Mouse (Mus musculus) heart, adult 11 months (tissue): ENCODE data around the gene Zfp598.
A peak's percentile ranks its signal among the peaks of the same experiment; 100 is the strongest.
"Not testable (repeated sequence)": the region's sequence is repeated elsewhere in the genome, so short reads cannot be mapped to it uniquely, and the experiment has no call there.

ENCODE experiments used
- DNase-seq: peaks from one replicate; pipeline ENCODE4 v3.0.0; 2022

The Zfp598 gene

GRCm38 (mm10) chr17:24689251-24690081 is 20.0 kb downstream of the Zfp598 start, which contains the start of gene Syngr3:
Gene Syngr3 (minus strand): TSS chr17:24689955.
- DNase-seq, result peak; percentile 87

DNA sequence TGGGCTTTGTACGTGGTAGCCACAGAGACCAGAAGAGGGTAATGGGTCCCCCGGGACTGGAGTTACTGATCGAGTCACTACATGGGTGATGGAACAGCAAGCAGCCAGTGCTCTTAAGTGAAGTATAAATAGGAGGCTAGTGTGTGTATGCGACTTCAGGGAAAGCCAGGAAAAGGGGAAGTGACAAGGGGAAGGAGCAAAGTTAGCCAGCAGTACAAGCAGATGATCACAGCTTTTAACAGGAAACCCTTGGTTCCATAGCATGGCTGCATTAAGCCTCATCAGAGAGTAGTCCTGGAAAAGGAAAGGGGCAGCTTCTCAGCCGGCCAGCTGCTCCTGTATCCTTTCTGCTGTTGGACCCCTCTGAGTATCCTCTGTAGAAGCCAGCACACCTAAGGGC is 22.9 kb downstream of the Zfp598 start:
- peak; percentile 87 for DNase-seq

GRCm38 (mm10) chr17:24695326-24696010 is 26.0 kb downstream of the Zfp598 start:
- DNase-seq, result no peak

- peak; percentile 99 for DNase-seq
Measured at GRCm38 (mm10) chr17:24696011-24696697, 26.7 kb downstream of the Zfp598 start, which contains the start of the genes Gfer and Noxo1. Gene Gfer (minus strand): TSS chr17:24696156. Gene Noxo1 (plus strand): TSS chr17:24696234.

DNA sequence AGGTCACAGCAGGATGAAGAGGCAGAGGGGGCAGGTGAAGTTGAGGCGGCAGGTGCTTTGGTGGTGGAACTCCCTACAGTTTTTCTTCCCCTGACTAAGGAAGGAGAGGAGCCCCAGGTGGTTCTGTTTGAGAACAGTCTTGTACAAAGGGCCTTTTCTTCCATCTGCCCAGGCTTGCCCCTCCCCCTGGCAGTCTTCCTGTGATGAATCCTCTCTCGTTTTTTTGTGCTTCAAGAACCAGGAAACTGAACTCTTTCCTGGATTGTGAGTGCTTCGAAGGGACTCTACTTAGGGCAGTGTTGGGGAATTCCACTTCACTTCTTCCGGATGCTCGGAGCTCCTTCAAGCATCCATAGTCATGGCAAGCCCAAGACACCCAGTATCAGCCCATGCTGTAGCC is 28.5 kb downstream of the Zfp598 start:
- peak; percentile 89 for DNase-seq

- DNase-seq, result peak; percentile 90
Measured at GRCm38 (mm10) chr17:24698715-24699114, 29.2 kb downstream of the Zfp598 start.

GRCm38 (mm10) chr17:24699473-24699872 is 30.0 kb downstream of the Zfp598 start:
- peak; percentile 81 for DNase-seq

- DNase-seq, result peak; percentile 91
Measured at GRCm38 (mm10) chr17:24701251-24701650, 31.8 kb downstream of the Zfp598 start.

DNA sequence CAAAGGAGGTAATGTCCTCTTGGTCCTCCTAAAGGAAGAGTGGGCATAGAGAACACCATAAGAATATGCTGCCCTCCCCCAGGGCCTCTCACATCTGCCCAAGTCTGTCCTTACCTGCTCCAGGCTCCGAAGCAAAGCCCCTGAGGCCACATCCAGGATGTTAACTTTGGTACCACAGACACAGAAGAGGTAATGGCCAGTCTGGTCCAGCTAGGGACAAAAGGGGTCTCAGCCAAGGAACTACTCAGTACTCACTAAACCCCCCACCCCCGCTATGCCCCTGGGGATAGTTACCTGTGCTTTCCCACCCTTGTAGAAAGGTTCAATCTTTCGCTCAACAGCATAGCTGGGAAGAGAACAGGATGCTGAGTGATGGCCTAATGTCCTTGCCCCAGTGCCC is 36.3 kb downstream of the Zfp598 start:
- DNase-seq, result peak; percentile 92

GRCm38 (mm10) chr17:24706982-24707800 is 37.7 kb downstream of the Zfp598 start, which contains the start of gene Tbl3:
Gene Tbl3 (minus strand): TSS chr17:24707660.
- DNase-seq, result peak; percentile 99

DNA sequence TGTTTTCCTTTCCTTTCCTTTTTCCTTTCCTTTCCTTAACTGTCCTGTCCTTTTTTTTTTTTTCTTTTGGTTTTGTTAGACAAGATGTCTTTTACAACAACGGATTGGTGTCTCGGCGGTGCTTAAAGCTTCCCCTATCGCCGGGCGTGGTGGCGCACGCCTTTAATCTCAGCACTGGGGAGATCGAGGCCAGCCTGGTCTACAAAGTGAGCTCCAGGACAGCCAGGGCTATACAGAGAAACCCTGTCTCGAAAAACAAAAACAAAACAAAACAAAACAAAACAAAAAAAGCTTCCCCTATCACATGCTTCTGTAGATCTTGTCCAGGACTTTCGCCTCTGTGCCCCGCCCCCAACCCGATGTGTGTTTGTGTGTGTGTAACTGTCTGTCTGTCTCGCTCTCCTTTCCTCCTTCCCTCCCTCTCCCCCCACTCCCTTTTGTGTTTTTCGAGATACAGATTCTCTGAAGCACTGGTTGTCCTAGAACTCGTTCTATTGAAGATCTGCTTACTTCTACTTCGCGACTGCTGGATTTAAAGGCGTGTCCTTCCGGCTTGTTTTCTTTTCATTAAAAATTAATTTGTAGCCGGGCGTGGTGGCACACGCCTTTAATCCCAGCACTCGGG is 38.4 kb downstream of the Zfp598 start:
- peak; percentile 88 for DNase-seq

DNA sequence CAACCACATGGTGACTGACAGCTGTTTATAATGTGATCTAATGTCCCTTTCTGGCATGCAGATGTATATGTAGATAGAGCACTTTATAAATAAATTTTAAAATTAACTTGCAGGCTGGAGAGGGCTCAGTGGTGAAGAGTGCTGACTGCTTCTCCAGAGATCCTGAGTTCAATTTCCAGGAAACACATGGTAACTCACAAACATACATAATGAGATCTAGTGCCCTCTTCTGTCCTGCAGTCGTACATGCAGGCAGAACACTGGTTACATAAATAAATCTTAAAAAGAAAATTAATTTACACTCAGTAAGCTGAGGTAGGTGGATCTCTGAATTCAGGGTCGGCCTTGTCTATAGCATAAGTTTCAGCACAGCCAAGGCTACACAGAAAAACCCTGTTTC is 39.2 kb downstream of the Zfp598 start:
- DNase-seq, result no peak

DNA sequence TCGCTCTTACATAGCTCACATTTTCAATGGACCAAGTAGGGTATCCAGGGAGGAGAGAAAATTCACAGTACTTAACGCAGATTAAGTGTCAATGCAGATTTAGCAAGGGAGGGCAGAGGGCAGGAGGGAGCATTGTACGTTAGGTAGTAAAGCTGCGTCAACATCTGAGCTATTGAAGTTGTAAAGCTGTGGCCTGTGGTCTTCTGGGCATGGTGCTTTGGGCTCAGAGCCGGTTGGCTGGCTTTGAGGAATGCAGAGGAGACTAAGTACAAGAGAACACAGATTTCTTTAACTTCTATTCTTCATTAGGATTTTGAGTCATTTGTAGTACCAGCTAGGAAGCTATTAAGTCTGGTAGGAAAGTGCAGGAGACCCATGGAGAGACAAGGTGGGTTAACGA is 46.1 kb downstream of the Zfp598 start:
- DNase-seq, result no peak

DNA sequence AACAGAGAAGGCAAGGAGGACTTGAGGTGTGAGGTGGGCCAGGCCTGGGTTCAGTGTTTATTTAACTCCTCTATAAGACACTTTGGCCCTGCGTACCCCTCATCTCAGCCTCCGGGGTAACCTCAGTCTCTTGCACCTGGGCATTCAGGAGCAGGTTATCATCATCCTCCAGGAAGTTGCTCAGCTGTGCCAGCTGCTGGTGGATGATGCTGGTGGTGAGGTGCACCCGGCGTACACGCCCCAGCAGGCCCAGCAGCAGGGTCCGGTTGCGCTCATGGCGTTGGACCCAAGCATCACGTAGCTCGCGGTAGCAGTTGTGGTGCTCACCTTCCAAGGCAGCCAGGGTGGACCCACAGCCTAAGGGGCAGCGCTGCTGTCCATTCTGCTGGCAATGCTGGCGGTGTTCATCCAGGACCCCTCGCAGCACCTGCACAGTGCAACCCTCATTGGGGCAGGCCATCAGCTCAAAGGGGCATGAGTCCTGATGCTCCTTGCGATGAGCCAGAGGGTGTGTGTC is 46.7 kb downstream of the Zfp598 start:
- DNase-seq, result peak; percentile 87

DNA sequence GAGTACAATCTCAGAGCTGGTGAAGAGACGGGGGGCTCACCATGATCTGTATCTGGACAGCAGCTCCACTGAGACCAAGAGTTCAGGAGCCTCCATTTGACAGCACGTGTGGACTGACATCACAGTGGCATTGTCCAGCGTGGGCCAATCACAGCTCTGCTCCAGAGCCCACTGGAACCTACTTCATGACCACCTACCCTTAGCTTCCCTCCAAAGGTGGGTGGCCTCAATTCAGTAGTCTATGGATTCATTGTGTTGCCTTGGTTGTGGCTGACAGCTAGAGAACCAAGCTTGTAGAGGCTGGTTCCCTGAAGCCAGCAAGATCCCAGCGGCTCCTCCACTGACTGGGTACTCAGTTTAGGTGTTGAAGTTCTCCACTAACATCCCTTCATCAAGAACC is 48.5 kb downstream of the Zfp598 start, which contains the start of the genes Rnf151 and Rps2:
Rnf151 (minus strand) TSS at position 121 of the 400 bp plus-strand sequence.
Rps2 (plus strand) TSS at position 174 of the 400 bp plus-strand sequence.
- DNase-seq, result peak; percentile 89

DNA sequence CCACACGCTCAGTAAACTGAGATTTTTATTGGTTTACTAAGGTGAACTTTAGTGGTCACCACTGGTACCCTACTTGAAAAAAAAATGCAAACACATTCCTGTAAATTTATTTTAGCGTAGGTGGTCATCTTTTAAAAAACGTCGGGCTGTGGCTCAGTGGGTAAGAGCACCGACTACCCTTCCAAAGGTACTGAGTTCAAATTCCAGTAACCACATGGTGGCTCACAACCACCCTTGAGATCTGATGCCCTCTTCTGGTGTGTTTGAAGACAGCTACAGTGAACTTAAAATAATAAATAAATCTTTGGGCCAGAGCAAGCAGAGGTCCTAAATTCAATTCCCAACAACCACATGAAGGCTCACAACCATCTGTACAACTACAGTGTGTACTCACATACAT is 49.5 kb downstream of the Zfp598 start:
- not testable (repeated sequence) for DNase-seq

DNA sequence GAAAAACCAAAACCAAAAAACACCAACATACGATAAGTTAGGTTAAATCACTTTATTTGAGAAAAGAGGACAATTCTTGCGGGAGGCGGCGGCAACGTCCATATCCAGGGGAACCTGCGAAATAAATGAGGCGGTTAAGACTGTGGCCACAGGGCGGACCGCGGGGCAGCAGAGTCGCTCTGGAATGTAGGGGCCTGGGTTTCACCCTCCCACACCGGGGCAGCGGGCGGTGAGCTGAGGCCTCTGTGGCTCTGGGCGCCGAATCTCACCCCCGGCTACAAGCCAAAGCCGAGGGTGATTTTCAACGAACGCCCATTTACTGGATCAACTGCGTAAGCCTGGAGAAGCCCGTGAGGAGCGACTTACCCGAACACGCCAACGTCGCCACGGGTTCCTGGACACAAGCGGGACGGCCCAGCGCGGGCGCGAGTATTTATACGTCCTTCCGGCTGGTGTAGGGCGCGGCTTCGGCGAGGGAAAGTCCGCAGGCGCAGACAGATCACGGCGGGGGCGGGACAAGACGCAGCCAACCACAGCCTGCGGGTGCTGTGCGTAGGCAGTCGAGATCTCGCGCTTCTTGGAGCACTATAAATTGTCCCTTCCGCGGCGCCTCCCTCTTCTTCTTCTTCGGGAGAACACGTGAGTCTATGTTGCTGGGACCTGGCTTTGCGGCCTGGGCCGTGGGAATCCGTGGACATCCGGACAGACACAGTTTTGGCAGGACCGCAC is 50.2 kb downstream of the Zfp598 start:
- DNase-seq, result peak; percentile 100

- DNase-seq, result peak; percentile 88
Measured at GRCm38 (mm10) chr17:24720616-24721015, 51.1 kb downstream of the Zfp598 start.

GRCm38 (mm10) chr17:24721383-24721955 is 52.0 kb downstream of the Zfp598 start:
- peak; percentile 85 for DNase-seq

- peak; percentile 91 for DNase-seq
Measured at GRCm38 (mm10) chr17:24722220-24722924, 52.9 kb downstream of the Zfp598 start.
